Mouse (Mus musculus): ENCODE results near the gene Noxa1. TPM values are rescaled to one million over a fixed set of nuclear protein-coding genes. Genes with fewer than 3 reads are reported as not detected.

The Noxa1 gene
- polyA plus RNA-seq, 1 experiment from 2014 or later, result 0.43 TPM

GRCm38 (mm10) chr2:25040089-25040488, 54.9 kb downstream of the Noxa1 start:
- 80% methylated on average over 5 of the region's 5 CpGs for WGBS
- Histone ChIP-seq H3K9ac (ENCODE audit: low read depth, low read length) (no peak overlapping the region), H3K4me3 (replicated peaks; ENCODE audit: low read depth, low read length) (no peak overlapping the region), H3K4me2 (ENCODE audit: low read length) (no peak overlapping the region), H3K27me3 (ENCODE audit: insufficient read depth, low read length) (no peaks in the 10 kb centered on the region), H3K4me1 (replicated peaks; ENCODE audit: insufficient read depth, low read length) (no peaks in the 10 kb centered on the region), H3K9me3 (replicated peaks; ENCODE audit: low read length) (no peaks in the 10 kb centered on the region), H3K36me3 (ENCODE audit: insufficient read depth, low read length) (0 out of 2 replicates have a peak, but pooled peaks cover 4% of the 10 kb centered on the region), H3K27ac (no peak overlapping the region)
- TF ChIP-seq CTCF (IDR thresholded peaks at IDR 0.05; ENCODE audit: low read depth), result no peak
- no peak for DNase-seq (ENCODE audit: low spot score)
- no peak for ATAC-seq (replicated peaks; ENCODE audit: low FRiP score, low read depth)

Small RNA genes lying within 50 kb of the gene (microRNA-seq; reads per million reads assigned to microRNA genes)
- not detected for gene Gm24328
- gene Mir7664, result not detected

Other genes starting within 250 kb of the Noxa1 start
- gene Ehmt1, start 175.5 kb downstream of the Noxa1 start, polyA plus RNA-seq (2015; fragmentation: Nextera tagmentation; extraction: Ambion mirVana), result 47.5 and 58.8 TPM in 2 replicates
- gene Arrdc1, start 159.9 kb downstream of the Noxa1 start, polyA plus RNA-seq (2015; fragmentation: Nextera tagmentation; extraction: Ambion mirVana), result 66.3 and 72.3 TPM in 2 replicates
- gene Zmynd19, start 145.4 kb downstream of the Noxa1 start, polyA plus RNA-seq (2015; fragmentation: Nextera tagmentation; extraction: Ambion mirVana), result 11.7 and 12.2 TPM in 2 replicates
- gene Dph7, start 132.7 kb downstream of the Noxa1 start, polyA plus RNA-seq (2015; fragmentation: Nextera tagmentation; extraction: Ambion mirVana), result 21.6 and 23.8 TPM in 2 replicates
- gene Mrpl41, start 120.1 kb downstream of the Noxa1 start, polyA plus RNA-seq (2015; fragmentation: Nextera tagmentation; extraction: Ambion mirVana), result 153 and 157 TPM in 2 replicates
- gene Pnpla7, start 119.1 kb downstream of the Noxa1 start, polyA plus RNA-seq (2015; fragmentation: Nextera tagmentation; extraction: Ambion mirVana), result 6.1 and 8.3 TPM in 2 replicates
- 71.0 and 74.6 TPM in 2 replicates for gene Nsmf, start 40.8 kb downstream of the Noxa1 start, polyA plus RNA-seq (2015; fragmentation: Nextera tagmentation; extraction: Ambion mirVana)
- gene Entpd8, start 14.8 kb downstream of the Noxa1 start, polyA plus RNA-seq (2015; fragmentation: Nextera tagmentation; extraction: Ambion mirVana), result 6.2 TPM in 2 replicates
- 19.9 and 21.6 TPM in 2 replicates for gene Nrarp, start 85.6 kb upstream of the Noxa1 start, polyA plus RNA-seq (2015; fragmentation: Nextera tagmentation; extraction: Ambion mirVana)
- gene Tor4a, start 101.7 kb upstream of the Noxa1 start, polyA plus RNA-seq (2015; fragmentation: Nextera tagmentation; extraction: Ambion mirVana), result 10.8 and 12.0 TPM in 2 replicates
- gene Nelfb, start 116.3 kb upstream of the Noxa1 start, polyA plus RNA-seq (2015; fragmentation: Nextera tagmentation; extraction: Ambion mirVana), result 74.0 and 82.3 TPM in 2 replicates
- 0.29 and 0.43 TPM in 2 replicates for gene Stpg3, start 119.5 kb upstream of the Noxa1 start, polyA plus RNA-seq (2015; fragmentation: Nextera tagmentation; extraction: Ambion mirVana)
- gene Fam166a, start 123.6 kb upstream of the Noxa1 start, polyA plus RNA-seq (2015; fragmentation: Nextera tagmentation; extraction: Ambion mirVana), result 0.28 and 0.62 TPM in 2 replicates
- 339 and 384 TPM in 2 replicates for gene Tubb4b, start 129.6 kb upstream of the Noxa1 start, polyA plus RNA-seq (2015; fragmentation: Nextera tagmentation; extraction: Ambion mirVana)
- gene Slc34a3, start 139.2 kb upstream of the Noxa1 start, polyA plus RNA-seq (2015; fragmentation: Nextera tagmentation; extraction: Ambion mirVana), result 1.5 and 1.6 TPM in 2 replicates
- gene Rnf224, start 141.6 kb upstream of the Noxa1 start, polyA plus RNA-seq (2015; fragmentation: Nextera tagmentation; extraction: Ambion mirVana), result 0.16 and 0.28 TPM in 2 replicates
- 24.2 and 27.4 TPM in 2 replicates for gene Rnf208, start 147.1 kb upstream of the Noxa1 start, polyA plus RNA-seq (2015; fragmentation: Nextera tagmentation; extraction: Ambion mirVana)
- gene Cysrt1, start 147.3 kb upstream of the Noxa1 start, polyA plus RNA-seq (2015; fragmentation: Nextera tagmentation; extraction: Ambion mirVana), result 0.61 and 0.75 TPM in 2 replicates
- gene AL732309.1, start 151.7 kb upstream of the Noxa1 start, polyA plus RNA-seq (2015; fragmentation: Nextera tagmentation; extraction: Ambion mirVana), result 2.7 and 3.7 TPM in 2 replicates
- gene Tmem203, start 160.3 kb upstream of the Noxa1 start, polyA plus RNA-seq (2015; fragmentation: Nextera tagmentation; extraction: Ambion mirVana), result 42.6 and 46.7 TPM in 2 replicates
- gene Tprn, start 167.5 kb upstream of the Noxa1 start, polyA plus RNA-seq (2015; fragmentation: Nextera tagmentation; extraction: Ambion mirVana), result 17.1 and 18.0 TPM in 2 replicates
- gene Ssna1, start 177.3 kb upstream of the Noxa1 start, polyA plus RNA-seq (2015; fragmentation: Nextera tagmentation; extraction: Ambion mirVana), result 172 TPM in 2 replicates
- gene Anapc2, start 177.3 kb upstream of the Noxa1 start, polyA plus RNA-seq (2015; fragmentation: Nextera tagmentation; extraction: Ambion mirVana), result 79.4 and 84.0 TPM in 2 replicates
- gene Tmem210, start 193.0 kb upstream of the Noxa1 start, polyA plus RNA-seq (2015; fragmentation: Nextera tagmentation; extraction: Ambion mirVana), result not detected in 2 replicates
- gene Lrrc26, start 194.8 kb upstream of the Noxa1 start, polyA plus RNA-seq (2015; fragmentation: Nextera tagmentation; extraction: Ambion mirVana), result 0.29 and 0.48 TPM in 2 replicates
- 0.58 and 0.66 TPM in 2 replicates for gene Grin1, start 224.0 kb upstream of the Noxa1 start, polyA plus RNA-seq (2015; fragmentation: Nextera tagmentation; extraction: Ambion mirVana)
- 57.9 and 59.6 TPM in 2 replicates for gene Man1b1, start 237.2 kb upstream of the Noxa1 start, polyA plus RNA-seq (2015; fragmentation: Nextera tagmentation; extraction: Ambion mirVana)